Mouse (Mus musculus): ENCODE measurements around the gene Bach2. TPM values are rescaled to one million over a fixed set of nuclear protein-coding genes. Genes with fewer than 3 reads are reported as not detected.

Gene Bach2
- total RNA-seq, 4 experiments from 2014 or later, result 0.96 to 3.2 (median 2.4) TPM

DNA sequence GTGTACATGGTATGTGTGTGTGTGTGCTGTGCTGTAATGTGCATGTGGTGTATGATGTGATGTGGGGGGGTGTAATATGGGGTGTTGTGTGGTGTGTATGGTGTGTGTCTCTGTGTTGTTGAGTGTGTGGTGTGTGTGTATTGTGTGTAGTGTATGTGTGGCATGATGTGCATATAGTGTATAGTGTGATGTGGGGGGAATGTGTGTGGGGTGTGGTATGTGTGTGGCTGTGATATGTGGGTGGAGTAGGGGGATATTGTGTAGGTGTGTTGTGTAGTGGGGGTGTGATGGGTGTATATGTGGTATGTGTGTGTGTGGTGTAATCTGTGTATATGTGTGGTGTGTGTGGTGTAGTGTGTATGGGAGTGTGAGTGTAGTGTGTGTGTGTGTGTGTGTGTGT lies 15.0 kb upstream of the Bach2 start:
- DNase-seq (ENCODE audit: low spot score in 2 of 2), result no peak

DNA sequence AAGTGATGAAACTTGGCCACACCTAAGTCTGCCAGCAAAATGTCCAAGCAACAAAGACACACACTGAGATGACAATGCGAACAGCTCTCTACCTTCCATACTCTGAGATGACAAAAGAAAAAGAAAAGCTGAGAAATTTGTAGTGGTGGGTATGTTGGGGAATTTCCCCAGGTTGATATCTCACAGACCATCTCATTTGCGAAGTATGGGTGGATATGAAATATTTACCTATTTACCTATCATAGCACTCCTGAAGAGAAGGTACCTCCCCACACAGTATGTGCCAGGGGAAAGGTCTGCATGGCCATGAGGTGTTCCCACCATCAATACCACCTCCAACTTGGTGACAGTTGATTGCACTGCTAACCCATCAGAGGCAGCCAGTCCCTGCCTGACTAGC lies 13.4 kb upstream of the Bach2 start:
- DNase-seq (ENCODE audit: low spot score in 2 of 2), result no peak

DNA sequence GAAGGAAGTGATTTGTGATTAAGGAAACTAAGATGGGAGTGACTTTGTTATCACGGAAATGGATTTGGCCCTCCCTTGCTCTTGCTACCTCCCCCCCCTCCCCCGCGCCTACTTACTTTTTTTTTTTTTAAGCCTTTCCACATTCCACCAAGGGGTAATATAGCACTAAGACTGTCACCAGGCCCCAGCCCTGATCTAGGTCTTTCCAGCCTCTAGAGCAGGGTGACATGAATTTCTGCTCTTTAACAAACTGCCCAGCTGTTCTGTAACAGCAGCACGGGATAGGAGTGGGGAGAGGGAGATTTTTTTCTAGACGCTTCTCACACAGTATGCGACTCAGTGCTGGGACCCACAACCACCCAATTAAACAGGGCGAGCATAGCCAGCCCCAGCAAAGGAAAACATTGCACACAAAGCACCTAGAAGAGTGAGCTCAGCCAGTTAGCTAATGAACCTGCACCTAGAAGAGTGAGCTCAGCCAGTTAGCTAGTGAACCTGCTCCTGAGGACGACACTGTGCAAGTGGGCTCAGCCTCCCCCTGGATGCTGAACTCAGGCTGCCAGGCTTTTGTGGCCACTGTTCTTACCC lies 10.5 kb upstream of the Bach2 start:
- DNase-seq (ENCODE audit: low spot score in 2 of 2), result no peak

DNA sequence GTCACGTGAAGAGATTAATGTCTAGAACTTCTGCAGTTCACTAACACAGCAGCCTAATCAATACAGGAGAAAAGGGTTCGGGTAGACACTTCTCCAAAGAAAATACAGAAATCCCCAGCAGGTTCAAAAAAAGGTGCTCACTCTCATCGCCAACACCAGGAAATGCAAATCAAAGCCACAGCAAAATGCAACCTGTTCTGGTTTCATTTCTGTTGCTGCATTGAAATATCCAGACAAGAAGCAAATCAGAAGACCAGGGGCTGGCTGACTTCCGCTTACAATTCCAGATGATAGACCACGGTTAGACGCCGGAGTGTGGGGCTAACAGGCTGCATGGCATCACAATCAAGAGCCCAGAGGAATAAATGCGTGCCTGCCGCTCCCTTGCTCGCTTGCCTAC lies 9.3 kb upstream of the Bach2 start:
- no peak for DNase-seq (ENCODE audit: low spot score in 2 of 2)

DNA sequence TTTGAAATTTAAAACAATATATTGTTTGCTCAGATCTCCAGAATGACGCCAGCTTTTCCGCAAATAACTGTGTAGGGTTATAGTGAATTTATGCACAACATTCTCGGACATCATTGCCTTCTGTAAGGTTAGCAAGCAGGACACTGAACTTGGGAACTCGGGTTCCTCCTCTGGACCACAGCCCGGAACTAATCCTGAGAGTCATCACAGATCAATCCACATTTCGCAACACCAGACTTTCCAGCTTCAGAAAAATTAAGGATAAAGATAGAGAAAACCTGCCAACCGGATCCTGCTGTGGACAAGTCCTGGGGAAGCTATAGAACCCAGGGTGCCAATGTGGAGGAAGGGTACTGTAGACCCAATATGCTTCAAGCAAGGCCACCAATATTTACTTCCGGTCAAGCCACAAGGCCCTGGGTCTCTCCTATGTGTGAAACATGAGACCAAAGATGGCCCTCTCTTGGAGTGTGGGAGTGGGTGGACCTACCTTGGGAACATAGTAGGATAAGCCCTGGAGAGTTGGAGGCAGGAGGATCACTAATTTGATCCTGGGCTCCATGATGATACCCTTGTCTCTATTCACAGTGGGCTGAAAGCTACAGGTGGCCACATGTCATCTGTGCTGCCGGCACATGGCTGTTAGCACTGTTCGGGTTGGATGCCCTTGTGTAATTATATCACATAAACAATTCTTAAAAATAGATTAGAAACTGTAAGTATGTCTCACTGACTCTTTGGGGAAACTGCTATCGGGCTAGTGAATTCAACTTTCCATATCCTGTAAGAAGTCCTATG lies 7.1 kb upstream of the Bach2 start:
- no peak for DNase-seq (ENCODE audit: low spot score in 2 of 2)

- no peak for DNase-seq (ENCODE audit: low spot score in 2 of 2)
Observed at GRCm38 (mm10) chr4:32235920-32236705, 2.5 kb upstream of the Bach2 start.

- peak; percentile 33 to 47 for DNase-seq (ENCODE audit: low spot score in 2 of 2)
Observed at GRCm38 (mm10) chr4:32238921-32239748, 531 bp downstream of the Bach2 start.

DNA sequence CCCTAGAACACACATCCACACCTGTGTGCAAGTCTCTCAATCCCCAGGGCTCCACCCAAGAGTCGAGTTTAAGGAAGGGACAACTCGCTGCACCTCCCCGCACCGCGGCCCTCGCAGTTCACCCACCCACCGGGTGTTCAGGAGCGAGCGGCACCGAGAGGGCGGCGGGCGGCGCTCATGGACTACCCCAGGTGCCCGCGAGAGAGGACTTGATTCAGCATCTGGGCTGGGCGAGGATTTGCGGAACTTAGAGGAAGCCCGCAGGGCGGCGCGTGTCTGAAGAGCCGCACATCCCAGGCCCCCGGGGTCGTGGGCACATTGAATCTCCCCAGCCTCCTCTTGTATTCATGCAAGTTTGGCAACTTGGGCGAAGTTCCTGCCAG lies 1.1 kb downstream of the Bach2 start:
- DNase-seq (ENCODE audit: low spot score in 2 of 2), result peak; percentile 54 to 68

- DNase-seq (ENCODE audit: low spot score in 2 of 2), result no peak
Observed at GRCm38 (mm10) chr4:32240457-32241030, 1.9 kb downstream of the Bach2 start.

DNA sequence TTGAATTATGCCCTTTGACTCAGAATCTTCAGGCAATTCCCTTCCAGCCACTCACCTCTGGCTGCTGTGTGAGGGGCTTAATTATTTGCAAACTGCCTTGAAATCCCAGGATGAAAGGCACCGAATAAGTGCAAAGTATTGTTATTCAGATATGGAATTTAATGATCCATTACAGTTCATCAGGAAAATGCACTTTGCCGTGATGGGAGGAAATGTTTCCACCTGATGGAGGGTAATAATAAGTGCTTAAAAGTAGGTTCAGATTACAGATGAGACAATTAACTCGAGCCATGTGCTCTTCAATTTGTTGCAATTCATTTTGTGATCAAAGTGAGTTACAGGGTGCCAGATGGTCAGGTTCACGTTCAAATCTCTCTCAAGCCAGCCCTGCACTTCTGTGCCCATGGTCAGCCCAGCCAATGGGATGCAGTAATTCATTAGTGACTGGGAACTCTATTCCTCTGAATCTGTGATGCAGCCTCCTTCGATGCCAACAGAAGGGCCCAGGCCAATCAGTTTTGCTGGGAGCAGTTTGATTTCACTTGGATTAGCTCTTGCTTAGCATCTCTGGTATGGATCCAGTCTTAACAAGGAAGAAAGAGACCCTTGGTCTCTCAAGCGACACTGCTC lies 2.9 kb downstream of the Bach2 start:
- DNase-seq (ENCODE audit: low spot score in 2 of 2), result no peak

- no peak for DNase-seq (ENCODE audit: low spot score in 2 of 2)
Observed at GRCm38 (mm10) chr4:32242122-32242615, 3.6 kb downstream of the Bach2 start.

- no peak for DNase-seq (ENCODE audit: low spot score in 2 of 2)
Observed at GRCm38 (mm10) chr4:32243458-32243857, 4.9 kb downstream of the Bach2 start.

DNA sequence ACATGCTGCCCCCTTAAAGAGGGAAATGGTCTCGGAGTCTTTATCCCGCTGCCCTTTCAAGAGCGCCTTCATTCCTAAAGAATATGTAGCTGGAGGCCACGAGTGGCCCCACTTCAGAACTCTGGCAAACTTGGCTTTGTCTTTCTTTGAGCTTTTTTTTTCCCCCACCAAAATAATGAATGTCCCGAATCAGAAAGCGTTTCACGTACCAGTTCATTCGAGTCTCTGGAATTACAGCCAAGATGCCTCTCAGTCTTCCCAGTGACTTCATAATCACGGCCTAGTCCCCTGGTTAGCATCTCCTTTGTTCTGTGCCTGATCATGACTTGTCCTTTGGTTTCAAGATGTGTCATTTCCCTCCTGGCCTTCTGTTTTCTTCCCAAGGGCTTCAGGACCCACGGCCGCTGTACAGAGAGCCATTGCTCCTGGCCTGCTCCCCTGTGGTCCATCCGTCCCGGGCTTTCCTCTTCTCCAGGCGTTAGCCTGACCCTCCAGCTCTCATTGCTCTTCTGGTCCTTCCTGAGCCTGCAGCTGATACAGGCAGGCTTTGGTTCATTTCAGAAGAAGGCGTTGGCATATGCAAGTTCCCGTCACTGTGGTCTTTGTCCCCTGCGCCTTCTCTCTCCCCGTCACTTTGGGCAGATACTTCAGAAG lies 5.6 kb downstream of the Bach2 start:
- DNase-seq (ENCODE audit: low spot score in 2 of 2), result no peak

DNA sequence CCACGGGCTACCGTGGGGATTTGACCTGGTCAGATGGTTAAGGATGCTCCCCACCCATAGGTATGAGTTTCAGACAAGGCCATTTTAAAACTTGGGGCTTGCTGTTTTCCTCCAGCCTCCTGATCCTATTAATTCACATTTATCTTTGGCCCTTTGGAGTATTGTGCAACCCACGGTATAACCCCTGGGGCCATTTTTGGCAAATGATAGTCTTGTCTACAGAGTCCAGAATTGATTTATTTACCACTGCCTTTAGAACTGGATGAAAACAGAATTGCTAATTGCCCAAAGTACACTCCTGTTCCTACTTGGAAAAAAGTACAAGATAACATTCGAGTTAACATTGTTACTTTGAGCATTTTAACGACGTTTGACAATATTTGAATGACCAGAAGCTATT lies 7.0 kb downstream of the Bach2 start:
- no peak for DNase-seq (ENCODE audit: low spot score in 2 of 2)

DNA sequence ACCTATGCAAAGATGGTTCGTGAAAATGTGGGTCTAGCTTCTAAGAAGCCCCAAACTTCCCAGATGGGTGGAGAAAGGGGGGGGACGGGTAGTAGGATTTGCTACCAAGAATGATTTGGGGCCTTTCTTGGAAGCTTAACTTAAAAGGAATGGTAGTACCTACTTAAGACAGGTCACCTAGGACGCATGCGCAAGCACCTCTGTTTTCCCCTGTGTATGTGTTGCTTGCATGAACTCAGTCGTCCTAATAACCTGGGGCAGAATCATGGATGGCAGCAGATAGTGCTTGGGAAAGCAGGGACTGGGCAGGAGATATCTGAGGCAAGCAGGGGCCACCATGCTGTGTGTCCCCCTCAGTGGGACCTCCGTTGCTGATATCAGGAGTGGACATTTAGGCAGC lies 7.4 kb downstream of the Bach2 start:
- no peak for DNase-seq (ENCODE audit: low spot score in 2 of 2)

GRCm38 (mm10) chr4:32246801-32247200 lies 8.2 kb downstream of the Bach2 start:
- no peak for DNase-seq (ENCODE audit: low spot score in 2 of 2)

DNA sequence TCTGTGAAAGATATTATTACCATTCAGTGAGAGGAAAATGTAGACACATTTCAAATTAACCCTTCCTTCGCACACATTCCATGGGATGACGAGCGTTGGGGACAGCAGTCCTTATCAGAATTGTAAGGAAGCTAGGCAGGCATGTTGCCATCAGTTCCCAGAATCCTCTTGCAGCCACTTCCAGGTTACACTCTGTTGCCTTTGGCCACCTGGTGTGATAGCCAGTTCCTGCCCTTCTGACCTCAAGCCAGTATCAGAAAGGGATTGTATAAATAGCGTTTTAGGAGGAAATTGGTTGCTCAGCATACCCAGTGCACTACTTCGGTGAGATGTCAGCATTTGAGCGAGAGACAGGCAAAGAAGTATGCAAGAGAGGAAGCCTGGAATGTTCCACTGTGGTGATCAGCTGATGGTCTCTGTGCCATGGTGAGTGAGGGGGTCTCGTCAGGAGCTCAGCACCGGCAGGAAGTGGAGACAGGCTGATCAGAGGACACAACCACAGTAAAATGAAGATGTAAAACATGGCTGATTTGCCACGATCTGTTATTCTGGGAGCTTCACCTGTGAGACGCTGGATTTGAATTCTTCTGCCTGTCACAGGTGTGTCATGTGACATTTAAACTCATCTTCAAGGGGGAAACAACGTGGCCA lies 9.0 kb downstream of the Bach2 start:
- DNase-seq (ENCODE audit: low spot score in 2 of 2), result no peak

DNA sequence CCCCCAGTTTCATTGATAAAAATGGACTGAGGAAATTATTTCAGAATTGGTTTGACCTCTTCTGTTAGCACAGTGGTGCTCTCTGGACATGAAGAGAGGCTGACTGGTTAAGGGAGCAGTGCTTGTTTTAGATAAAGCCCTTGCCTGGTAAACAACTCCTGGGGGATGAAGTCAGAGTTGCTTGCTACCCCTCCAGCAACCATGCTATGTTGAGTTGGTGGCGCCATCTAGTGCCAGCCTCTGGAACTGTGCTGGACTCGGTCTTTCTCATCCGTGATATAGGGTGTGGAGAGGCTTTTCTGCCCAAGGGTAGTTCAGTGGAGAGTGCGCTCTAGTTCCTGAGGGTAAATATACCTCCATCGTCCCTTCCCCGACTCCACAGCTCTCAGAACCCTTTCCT lies 9.6 kb downstream of the Bach2 start:
- DNase-seq (ENCODE audit: low spot score in 2 of 2), result peak; percentile 48 to 64

DNA sequence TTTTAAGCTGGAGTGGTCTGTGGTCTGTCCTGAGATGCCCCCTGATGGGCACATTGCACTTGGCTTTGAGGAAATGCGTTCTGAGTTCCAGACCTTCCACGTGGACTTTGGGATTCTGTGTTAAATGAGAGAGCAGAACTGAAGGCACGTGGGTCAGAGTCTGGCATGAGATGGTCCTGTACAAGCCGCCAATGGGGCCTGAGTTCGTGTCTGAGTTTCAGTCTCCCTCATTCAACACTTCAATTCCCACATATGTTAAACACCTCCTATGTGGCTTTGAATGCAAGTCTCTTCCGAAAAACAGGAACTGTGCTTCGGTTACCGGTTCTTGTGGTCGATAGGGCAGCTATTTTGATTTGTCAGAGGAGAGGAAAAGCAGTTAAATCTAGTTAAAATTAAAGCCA lies 10.4 kb downstream of the Bach2 start:
- DNase-seq (ENCODE audit: low spot score in 2 of 2), result no peak
